Mouse (Mus musculus) frontal cortex, postnatal 14 days (tissue): Measurements from ENCODE around the gene Cdk4.

Experiments
- DNase-seq, 2 experiments: peaks; one replicate each; pipeline ENCODE4 v3.0.0; 2022; ENCODE audit warnings: low spot score in 2 of 2

Cdk4 gene

GRCm38 (mm10) chr10:127075080-127075479, 11.7 kb downstream of the Cdk4 start, which contains the start of gene Agap2:
TSS of gene Agap2 (plus strand) at chr10:127075284.
- DNase-seq = no peak

- no peak for DNase-seq
Measured at GRCm38 (mm10) chr10:127075651-127076050, 12.3 kb downstream of the Cdk4 start.

GRCm38 (mm10) chr10:127076082-127076481, 12.7 kb downstream of the Cdk4 start:
- DNase-seq = no peak

GRCm38 (mm10) chr10:127077515-127077914, 14.2 kb downstream of the Cdk4 start:
- no peak for DNase-seq

- no peak for DNase-seq
Measured at GRCm38 (mm10) chr10:127078001-127078676, 14.8 kb downstream of the Cdk4 start.

GRCm38 (mm10) chr10:127078677-127079575, 15.6 kb downstream of the Cdk4 start:
- DNase-seq = no peak

- DNase-seq = no peak
Measured at GRCm38 (mm10) chr10:127079665-127080391, 16.5 kb downstream of the Cdk4 start.

- DNase-seq = no peak
Measured at GRCm38 (mm10) chr10:127080901-127081780, 17.8 kb downstream of the Cdk4 start.

- DNase-seq = no peak
Measured at GRCm38 (mm10) chr10:127081996-127082620, 18.8 kb downstream of the Cdk4 start.

- DNase-seq = no peak
Measured at GRCm38 (mm10) chr10:127083292-127083914, 20.1 kb downstream of the Cdk4 start.

GRCm38 (mm10) chr10:127083915-127084306, 20.6 kb downstream of the Cdk4 start:
- no peak for DNase-seq

GRCm38 (mm10) chr10:127085052-127085451, 21.7 kb downstream of the Cdk4 start:
- no peak for DNase-seq

GRCm38 (mm10) chr10:127085633-127086032, 22.3 kb downstream of the Cdk4 start:
- no peak for DNase-seq

- DNase-seq = no peak
Measured at GRCm38 (mm10) chr10:127090560-127091411, 27.5 kb downstream of the Cdk4 start.

GRCm38 (mm10) chr10:127091507-127092396, 28.4 kb downstream of the Cdk4 start:
- DNase-seq = no peak

- no peak for DNase-seq
Measured at GRCm38 (mm10) chr10:127092742-127093141, 29.4 kb downstream of the Cdk4 start.

GRCm38 (mm10) chr10:127094382-127094802, 31.1 kb downstream of the Cdk4 start:
- DNase-seq = peak in 1 of 2 experiments; percentile 35

- no peak for DNase-seq
Measured at GRCm38 (mm10) chr10:127098514-127098913, 35.2 kb downstream of the Cdk4 start.
